ENCODE assay signal across 9 mouse cellular contexts in genomic region chr5:52878847-52879246, GRCm38 (mm10). TPM values are rescaled to one million over a fixed set of nuclear protein-coding genes. Genes with fewer than 3 reads are reported as not detected.
DNase-seq lines count a peak whose midpoint lies in the region; ATAC-seq lines count a peak whose summit lies in the region.
"Had no signal": no experiment of that assay in that cellular context is flagged by ENCODE, and none has a peak within 500 bp of the region (broad histone marks: within the 10 kb centered on the region; RNA-seq: fewer than 3 reads in every experiment).

No protein-coding gene starts in this region.

- ATAC-seq in forebrain, embryonic 16.5 days: peak; percentile 89
- ATAC-seq in megakaryocyte progenitor cell, adult 5-6 weeks (replicated peaks; ENCODE audit: poor library complexity): peak; percentile 95

- H3K4me3 ChIP-seq in forebrain, embryonic 16.5 days (replicated peaks; ENCODE audit: low read length): no peak overlapping the region
- H3K4me3 ChIP-seq: liver, embryonic 13.5 days had no signal

- H3K27ac ChIP-seq in forebrain, embryonic 16.5 days (ENCODE audit: low read length): no peak overlapping the region
- H3K27ac ChIP-seq: liver, embryonic 13.5 days had no signal

- H3K9ac ChIP-seq in forebrain, embryonic 16.5 days (replicated peaks; ENCODE audit: low read depth, low read length): no peak overlapping the region
- H3K9ac ChIP-seq: liver, embryonic 13.5 days had no signal

- DNase-seq in gastrocnemius, adult 18-20 months (ENCODE audit: low spot score): peak; percentile 54
- DNase-seq in gastrocnemius, adult 8-10 months (ENCODE audit: low spot score in 2 of 2): no peak
- peak; percentile 53 for DNase-seq in cerebellum, adult 11 months
- peak; percentile 53 for DNase-seq in hindlimb bud, embryonic 11.5 days (ENCODE audit: extremely low spot score, low read depth, low spot score)
- DNase-seq in layer of hippocampus, postnatal 36 days: peak; percentile 24 to 33
- DNase-seq in right cerebral cortex, postnatal 36 days (ENCODE audit: low spot score in 2 of 2): peak; percentile 29 to 38
- DNase-seq: liver, embryonic 13.5 days had no signal

- H3K36me3 ChIP-seq in forebrain, embryonic 16.5 days (ENCODE audit: control insufficient read depth, insufficient read depth): no peaks in the 10 kb centered on the region
- H3K36me3 ChIP-seq: liver, embryonic 13.5 days had no signal

- whole genome bisulfite sequencing in forebrain, embryonic 16.5 days: 3% methylated on average over 7 of the region's 14 CpGs

- no peaks in the 10 kb centered on the region for H3K4me1 ChIP-seq in forebrain, embryonic 16.5 days (replicated peaks; ENCODE audit: control insufficient read depth, insufficient read depth, low read length)
- H3K4me1 ChIP-seq: liver, embryonic 13.5 days had no signal

- H3K4me2 ChIP-seq in forebrain, embryonic 16.5 days (ENCODE audit: low read length): no peak overlapping the region
- H3K4me2 ChIP-seq: liver, embryonic 13.5 days had no signal

- H3K9me3 ChIP-seq in forebrain, embryonic 16.5 days (ENCODE audit: control insufficient read depth, low read length): no peaks in the 10 kb centered on the region
- H3K9me3 ChIP-seq: liver, embryonic 13.5 days had no signal

- H3K27me3 ChIP-seq in forebrain, embryonic 16.5 days (replicated peaks; ENCODE audit: control insufficient read depth, insufficient read depth, low read length): no peaks in the 10 kb centered on the region
- H3K27me3 ChIP-seq: liver, embryonic 13.5 days had no signal

RNA-seq across cellular contexts. Expression of gene Anapc4, which starts 45.0 kb away (rescaled TPM):
- total RNA-seq in gastrocnemius, adult 18-20 months (2021): 10 to 100 TPM; 32.7 to 34.4 TPM
- total RNA-seq in gastrocnemius, adult 8-10 months (2022): 10 to 100 TPM; 24.9 to 35.0 (median 28.4) TPM
- 114 and 118 TPM in 2 replicates for polyA plus RNA-seq in forebrain, embryonic 16.5 days (2015; fragmentation: Nextera tagmentation; extraction: Ambion mirVana)
- total RNA-seq in layer of hippocampus, postnatal 36 days (2021): 10 to 100 TPM; 67.6 to 71.4 TPM
- 52.5 and 71.3 TPM in 2 replicates for total RNA-seq in megakaryocyte progenitor cell, adult 5-6 weeks (2015)
- total RNA-seq in megakaryocyte progenitor cell, adult 5-6 weeks (2017): 57.8 and 83.8 TPM in 2 replicates

Comparison
In these comparisons a context has a peak if more than half of its experiments do, and no peak if none do; other contexts are left out.
1. DNase-seq: peak in gastrocnemius, adult 18-20 months (single experiment), cerebellum, adult 11 months (single experiment), hindlimb bud, embryonic 11.5 days (single experiment), layer of hippocampus, postnatal 36 days (2 of 2) and right cerebral cortex, postnatal 36 days (2 of 2); none in gastrocnemius, adult 8-10 months (0 of 2).